Mouse (Mus musculus) neural tube, embryonic 12.5 days (tissue): ENCODE data around the gene Mrpl34. TPM values are rescaled to one million over a fixed set of nuclear protein-coding genes. Genes with fewer than 3 reads are reported as not detected.

ENCODE experiments used
- ATAC-seq: fragments of 200-750 bp; cut with Nextera tagmentation; 2 replicates; pipeline ENCODE4 v1.8.0; 2017; ENCODE audit warnings: low read depth, mild to moderate bottlenecking, moderate TSS enrichment, moderate library complexity; ENCODE audit not compliant: low FRiP score
- H3K27ac ChIP-seq: fragments of 300-500 bp; sonication (generic); 2 replicates; pipeline ENCODE4 v1.5.1; 2016
- H3K27me3 ChIP-seq: fragments of 300-500 bp; sonication (generic); replicated peaks from 2 replicates; pipeline ENCODE4 v1.6.1; 2016; ENCODE audit warnings: mild to moderate bottlenecking
- H3K36me3 ChIP-seq: fragments of 300-500 bp; sonication (generic); 2 replicates; pipeline ENCODE4 v1.6.1; 2016; ENCODE audit warnings: mild to moderate bottlenecking
- H3K4me1 ChIP-seq: fragments of 300-500 bp; sonication (generic); 2 replicates; pipeline ENCODE4 v1.6.1; 2016
- H3K4me2 ChIP-seq: fragments of 300-500 bp; sonication (generic); replicated peaks from 2 replicates; pipeline ENCODE4 v1.6.1; 2016; ENCODE audit warnings: mild to moderate bottlenecking
- H3K4me3 ChIP-seq: fragments of 300-500 bp; sonication (generic); 2 replicates; pipeline ENCODE4 v1.5.1; 2016
- H3K9ac ChIP-seq: fragments of 300-500 bp; sonication (generic); 2 replicates; pipeline ENCODE4 v1.6.1; 2016; ENCODE audit warnings: mild to moderate bottlenecking
- H3K9me3 ChIP-seq: fragments of 300-500 bp; sonication (generic); 2 replicates; pipeline ENCODE4 v1.6.1; 2016; ENCODE audit warnings: mild to moderate bottlenecking
- WGBS: fragments of 180-500 bp; shearing (Covaris S2); methylation state at CpG from one replicate; pipeline ENCODE4 v1.1.7; 2016; 5-methylcytosine and 5-hydroxymethylcytosine counted together
- polyA plus RNA-seq: library from polyadenylated mRNA; unstranded; fragments of >200 nt; fragmentation: Nextera tagmentation; extraction: Ambion mirVana; gene quantifications from 2 replicates; pipeline ENCODE4 v1.2.1, GENCODE M21; 2016

Gene Mrpl34
- polyA plus RNA-seq, 1 experiment from 2014 or later: 234 TPM

DNA sequence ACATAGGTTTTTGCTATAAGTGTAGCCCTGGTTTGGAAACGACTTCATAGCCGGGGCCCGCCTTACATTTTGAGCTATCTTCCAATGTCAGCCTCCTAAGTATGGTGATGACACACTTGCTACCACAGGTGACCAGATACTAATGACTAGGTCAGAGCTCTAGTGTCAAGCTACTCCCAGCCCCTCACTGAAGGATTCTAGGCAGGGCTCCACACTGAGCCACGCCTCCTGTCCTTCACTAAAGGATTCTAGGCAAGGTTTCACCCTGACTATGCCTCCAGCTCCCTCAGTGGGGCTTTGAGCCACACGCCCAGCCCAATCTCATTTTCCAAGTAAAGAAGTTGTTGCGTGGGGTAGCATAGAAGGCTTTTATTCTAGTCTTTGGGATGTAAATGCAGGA is 4.0 kb upstream of the Mrpl34 start:
- ATAC-seq: no peak
- Histone ChIP-seq H3K27me3 (no peaks in the 10 kb centered on the region), H3K36me3 (peaks cover 46% of the 10 kb centered on the region), H3K4me1 (peaks cover 33% of the 10 kb centered on the region), H3K9ac (no peak overlapping the region), H3K4me2 (no peak overlapping the region; the same call in 1 of the 2 replicates), H3K27ac (no peak overlapping the region), H3K9me3 (no peaks in the 10 kb centered on the region), H3K4me3 (no peak overlapping the region)
- WGBS: 90% methylated on average over 6 of the region's 6 CpGs

- no peak overlapping the region for H3K27ac ChIP-seq
- H3K4me1 ChIP-seq: peaks cover 35% of the 10 kb centered on the region
- H3K4me3 ChIP-seq: no peak overlapping the region
- ATAC-seq: no peak
- peaks cover 46% of the 10 kb centered on the region for H3K36me3 ChIP-seq
- 81% methylated on average over 47 of the region's 47 CpGs for WGBS
- peak overlapping the region; percentile 92; the same call in 1 of the 2 replicates for H3K4me2 ChIP-seq
- H3K27me3 ChIP-seq: no peaks in the 10 kb centered on the region
- H3K9ac ChIP-seq: no peak overlapping the region
- no peaks in the 10 kb centered on the region for H3K9me3 ChIP-seq
These were observed 3.5 kb upstream of the Mrpl34 start for GRCm38 (mm10) chr8:71461152-71461840.

GRCm38 (mm10) chr8:71462191-71462590 is 2.6 kb upstream of the Mrpl34 start:
- H3K4me1 ChIP-seq: peaks cover 35% of the 10 kb centered on the region
- peak overlapping the region; percentile 92 for H3K4me2 ChIP-seq
- H3K36me3 ChIP-seq: peaks cover 40% of the 10 kb centered on the region
- no peaks in the 10 kb centered on the region for H3K27me3 ChIP-seq
- H3K4me3 ChIP-seq: peak overlapping the region; percentile 87; the same call in 1 of the 2 replicates
- ATAC-seq: no peak
- no peaks in the 10 kb centered on the region for H3K9me3 ChIP-seq
- 78% methylated on average over 4 of the region's 4 CpGs for WGBS
- peak overlapping the region; percentile 85; the same call in 1 of the 2 replicates for H3K9ac ChIP-seq
- no peak overlapping the region for H3K27ac ChIP-seq

DNA sequence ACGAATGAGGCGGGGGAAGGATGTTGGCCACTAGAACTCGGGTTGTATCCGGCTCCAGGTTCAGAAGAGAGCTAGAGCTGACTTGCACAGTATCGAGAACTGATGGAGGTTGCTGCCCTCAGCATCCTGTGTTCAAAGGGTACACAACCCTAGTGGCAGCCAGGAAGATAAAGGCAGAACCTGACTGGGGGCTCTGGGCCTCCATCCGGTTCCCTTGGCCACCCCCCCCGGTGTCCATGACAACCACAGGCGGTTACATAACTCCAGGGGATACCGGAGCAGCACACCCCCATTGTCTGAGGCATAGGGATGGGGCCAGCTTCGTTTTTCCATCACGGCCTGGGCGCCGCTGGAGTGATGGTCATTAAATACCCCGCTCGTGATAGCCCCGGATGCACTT is 2.0 kb upstream of the Mrpl34 start:
- H3K36me3 ChIP-seq: peaks cover 34% of the 10 kb centered on the region
- ATAC-seq: peak; percentile 8; the same call in 1 of the 2 replicates
- H3K4me3 ChIP-seq: peak overlapping the region; percentile 87
- H3K4me1 ChIP-seq: peaks cover 35% of the 10 kb centered on the region
- no peaks in the 10 kb centered on the region for H3K27me3 ChIP-seq
- WGBS: 4% methylated on average over 16 of the region's 16 CpGs
- 0 out of 2 replicates have a peak overlapping the region, but pooled peaks have one; percentile 44 for H3K27ac ChIP-seq
- peak overlapping the region; percentile 85 for H3K9ac ChIP-seq
- H3K9me3 ChIP-seq: no peaks in the 10 kb centered on the region
- peak overlapping the region; percentile 92 for H3K4me2 ChIP-seq

DNA sequence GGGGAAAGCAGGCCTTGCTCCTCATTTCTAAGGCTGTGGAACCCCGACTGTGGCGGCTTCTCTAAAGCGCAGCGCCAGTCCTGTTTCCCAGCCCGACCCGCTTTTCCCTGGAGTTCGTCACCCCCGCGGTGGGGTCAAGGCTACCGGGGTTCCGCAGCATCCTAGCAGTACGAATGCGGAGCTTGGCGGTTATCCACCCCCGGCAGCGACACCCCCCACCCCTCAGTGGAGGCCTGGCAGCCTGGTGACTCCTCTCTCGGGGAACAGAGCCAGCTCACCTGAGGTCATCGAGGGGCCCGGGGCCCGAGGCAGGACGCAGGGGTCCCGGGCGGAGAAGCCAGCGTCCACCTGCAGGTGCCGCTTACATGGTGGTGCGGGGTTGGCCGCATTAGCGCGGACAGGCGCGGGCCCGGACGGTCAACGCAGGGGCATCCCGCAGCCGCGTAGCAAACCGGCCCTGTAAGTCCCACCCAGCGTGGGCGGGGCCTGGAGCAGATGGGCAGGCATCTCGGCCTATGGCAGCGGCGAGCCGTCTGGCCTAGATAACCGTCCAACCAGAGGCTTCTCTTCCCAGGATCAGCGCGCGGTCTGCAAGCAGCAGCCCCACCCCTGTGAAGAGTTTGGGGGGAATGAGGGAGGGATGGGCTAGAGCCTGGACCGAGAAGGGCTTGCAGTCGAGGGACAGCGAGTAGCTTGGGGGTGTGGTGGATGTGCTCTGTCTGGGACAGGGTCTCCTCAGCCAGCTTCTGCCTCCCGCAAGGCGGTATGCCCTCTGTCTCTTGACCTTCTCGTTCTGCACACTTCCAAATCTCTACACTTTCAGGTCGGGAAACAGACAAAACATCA is 1.3 kb upstream of the Mrpl34 start, which contains the start of gene Abhd8:
Gene Abhd8, minus strand, starts transcription at position 468 of the 846 bp plus-strand sequence.
- Histone ChIP-seq H3K36me3 (peaks cover 27% of the 10 kb centered on the region), H3K27ac (peak within 1 kb of the TSS; percentile 53), H3K9me3 (no peaks in the 10 kb centered on the region), H3K27me3 (no peaks in the 10 kb centered on the region), H3K4me3 (peak within 1 kb of the TSS; percentile 87), H3K4me1 (peaks cover 35% of the 10 kb centered on the region), H3K9ac (peak within 1 kb of the TSS; percentile 85), H3K4me2 (peak within 1 kb of the TSS; percentile 92)
- WGBS: under 1% methylated on average over 55 of the region's 55 CpGs
- peak; percentile 81 for ATAC-seq

- Histone ChIP-seq H3K4me1 (peaks cover 46% of the 10 kb centered on the region), H3K4me3 (peak overlapping the region; percentile 57), H3K36me3 (peaks cover 10% of the 10 kb centered on the region), H3K27me3 (no peaks in the 10 kb centered on the region), H3K9ac (peak overlapping the region; percentile 78; the same call in 1 of the 2 replicates), H3K27ac (no peak overlapping the region), H3K9me3 (no peaks in the 10 kb centered on the region), H3K4me2 (peak overlapping the region; percentile 92)
- WGBS: 86% methylated on average over 8 of the region's 8 CpGs
- no peak for ATAC-seq
These were observed 974 bp downstream of the Mrpl34 start for GRCm38 (mm10) chr8:71465733-71466132.

GRCm38 (mm10) chr8:71466198-71466597 is 1.4 kb downstream of the Mrpl34 start:
- WGBS: 94% methylated on average over 5 of the region's 5 CpGs
- no peak overlapping the region for H3K27ac ChIP-seq
- no peak for ATAC-seq
- no peak overlapping the region for H3K4me2 ChIP-seq
- H3K27me3 ChIP-seq: no peaks in the 10 kb centered on the region
- no peak overlapping the region for H3K9ac ChIP-seq
- H3K9me3 ChIP-seq: no peaks in the 10 kb centered on the region
- peaks cover 48% of the 10 kb centered on the region for H3K4me1 ChIP-seq
- H3K36me3 ChIP-seq: peaks cover 7% of the 10 kb centered on the region
- H3K4me3 ChIP-seq: no peak overlapping the region

GRCm38 (mm10) chr8:71467201-71467600 is 2.4 kb downstream of the Mrpl34 start:
- H3K27ac ChIP-seq: no peak overlapping the region
- no peak overlapping the region for H3K9ac ChIP-seq
- no peak for ATAC-seq
- WGBS: 95% methylated on average over 2 of the region's 2 CpGs
- H3K27me3 ChIP-seq: no peaks in the 10 kb centered on the region
- H3K4me3 ChIP-seq: no peak overlapping the region
- peaks cover 39% of the 10 kb centered on the region for H3K4me1 ChIP-seq
- no peaks in the 10 kb centered on the region for H3K9me3 ChIP-seq
- no peak overlapping the region for H3K4me2 ChIP-seq
- peaks cover 12% of the 10 kb centered on the region for H3K36me3 ChIP-seq

DNA sequence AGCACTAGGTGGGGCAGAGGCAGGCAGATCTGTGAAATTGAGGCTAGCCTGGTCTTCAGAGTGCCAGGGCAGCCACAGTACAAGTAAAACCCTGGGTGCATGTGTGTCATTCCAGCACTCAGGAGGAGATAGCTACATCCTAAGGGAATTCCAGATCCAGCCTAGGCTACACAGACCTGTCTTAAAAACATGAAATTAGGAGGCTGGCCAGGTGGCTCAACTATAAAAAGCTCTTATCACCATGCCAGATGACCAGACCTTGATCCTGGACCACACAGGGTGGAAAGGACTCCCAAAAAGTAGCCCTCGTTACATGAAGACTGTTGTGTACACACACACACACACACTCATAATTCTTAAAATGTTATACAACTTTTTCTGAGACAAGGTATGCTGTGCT is 3.2 kb downstream of the Mrpl34 start:
- H3K4me1 ChIP-seq: peaks cover 32% of the 10 kb centered on the region
- WGBS: 97% methylated on average over 1 of the region's 1 CpGs
- no peak for ATAC-seq
- no peak overlapping the region for H3K27ac ChIP-seq
- H3K9ac ChIP-seq: no peak overlapping the region
- H3K36me3 ChIP-seq: peaks cover 20% of the 10 kb centered on the region
- H3K4me2 ChIP-seq: no peak overlapping the region
- no peak overlapping the region for H3K4me3 ChIP-seq
- H3K9me3 ChIP-seq: no peaks in the 10 kb centered on the region
- H3K27me3 ChIP-seq: no peaks in the 10 kb centered on the region

GRCm38 (mm10) chr8:71468916-71469315 is 4.2 kb downstream of the Mrpl34 start, which contains the start of gene Dda1:
Gene Dda1, plus strand, starts transcription at chr8:71469199.
- peak; percentile 85 for ATAC-seq
- Histone ChIP-seq H3K9me3 (no peaks in the 10 kb centered on the region), H3K27me3 (no peaks in the 10 kb centered on the region), H3K27ac (peak within 1 kb of the TSS; percentile 50), H3K9ac (peak within 1 kb of the TSS; percentile 84), H3K36me3 (peaks cover 29% of the 10 kb centered on the region), H3K4me3 (peak within 1 kb of the TSS; percentile 84), H3K4me1 (peaks cover 29% of the 10 kb centered on the region), H3K4me2 (peak within 1 kb of the TSS; percentile 76)
- WGBS: under 1% methylated on average over 48 of the region's 52 CpGs

DNA sequence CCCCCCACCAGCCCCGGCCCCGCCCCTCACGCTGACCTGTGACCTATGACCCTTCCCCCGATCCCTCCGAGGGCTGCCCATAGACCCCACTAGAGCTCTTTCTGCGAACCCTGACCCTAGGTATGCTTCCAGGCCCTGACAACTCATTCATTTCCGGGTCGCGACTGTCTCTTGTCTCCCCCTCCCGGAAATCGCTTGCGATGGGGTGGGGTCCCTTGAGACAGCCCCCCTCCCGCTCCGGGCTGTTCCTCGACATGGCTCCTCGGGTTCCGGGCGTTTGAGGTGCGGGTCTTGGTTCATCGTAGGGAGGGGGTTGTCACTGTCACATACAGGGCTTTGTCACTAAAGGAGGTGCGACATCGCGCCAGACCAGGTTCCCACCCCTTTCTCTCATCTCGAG is 4.7 kb downstream of the Mrpl34 start:
- H3K4me1 ChIP-seq: peaks cover 24% of the 10 kb centered on the region
- peak overlapping the region; percentile 84 for H3K9ac ChIP-seq
- peak overlapping the region; percentile 84 for H3K4me3 ChIP-seq
- no peaks in the 10 kb centered on the region for H3K9me3 ChIP-seq
- peaks cover 34% of the 10 kb centered on the region for H3K36me3 ChIP-seq
- H3K4me2 ChIP-seq: peak overlapping the region; percentile 76
- ATAC-seq: peak; percentile 58
- H3K27ac ChIP-seq: peak overlapping the region; percentile 50
- H3K27me3 ChIP-seq: no peaks in the 10 kb centered on the region
- WGBS: under 1% methylated on average over 24 of the region's 24 CpGs
